Mouse (Mus musculus) testis, adult 2 months (tissue): ENCODE data around the gene Men1.

Experiments
- CTCF ChIP-seq: fragments of 200-500 bp; IDR thresholded peaks from 2 replicates; pipeline ENCODE4 v1.5.1; 2012; ENCODE audit warnings: low read depth, mild to moderate bottlenecking, inconsistent platforms, low read length, moderate library complexity; ENCODE audit not compliant: control insufficient read depth, insufficient read depth, insufficient replicate concordance
- POLR2A ChIP-seq: fragments of 200-500 bp; IDR thresholded peaks from 2 replicates; pipeline ENCODE4 v1.6.1; 2012; ENCODE audit warnings: low read depth, mild to moderate bottlenecking, inconsistent platforms, low read length, moderate library complexity; ENCODE audit not compliant: control insufficient read depth

DNA sequence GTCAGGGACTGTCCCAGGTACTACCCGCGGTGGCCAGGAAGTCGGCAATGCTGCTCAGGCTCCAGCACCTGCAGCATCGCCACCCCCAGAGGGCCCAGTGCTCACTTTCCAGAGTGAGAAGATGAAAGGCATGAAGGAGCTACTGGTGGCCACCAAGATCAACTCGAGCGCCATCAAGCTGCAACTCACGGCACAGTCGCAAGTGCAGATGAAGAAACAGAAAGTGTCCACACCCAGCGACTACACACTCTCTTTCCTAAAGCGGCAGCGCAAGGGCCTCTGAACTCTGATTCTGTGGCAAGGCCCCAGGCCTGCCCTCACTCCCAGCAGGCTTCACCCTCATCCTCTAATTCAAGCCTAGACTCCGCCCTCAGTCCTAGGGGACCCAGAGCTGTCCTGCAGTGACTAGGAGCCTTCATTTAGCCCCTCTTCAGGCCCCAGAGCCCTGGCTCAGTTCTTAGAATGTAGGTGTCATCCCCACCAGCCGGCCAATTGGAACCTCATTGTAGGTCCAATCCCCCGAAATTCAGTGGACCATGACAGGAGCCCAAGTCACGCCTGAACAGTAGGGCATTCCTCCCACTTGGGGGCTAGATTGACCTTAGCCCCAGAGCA is 5.2 kb downstream of the Men1 start:
- TF ChIP-seq POLR2A = no peak
- no peak for TF ChIP-seq CTCF
